Mouse (Mus musculus): Measurements from ENCODE around the gene Taf6l. TPM values are rescaled to one million over a fixed set of nuclear protein-coding genes. Genes with fewer than 3 reads are reported as not detected.

Gene Taf6l
- 24.0 and 26.0 TPM in 2 replicates for polyA plus RNA-seq (2015; fragmentation: Nextera tagmentation; extraction: Ambion mirVana)

DNA sequence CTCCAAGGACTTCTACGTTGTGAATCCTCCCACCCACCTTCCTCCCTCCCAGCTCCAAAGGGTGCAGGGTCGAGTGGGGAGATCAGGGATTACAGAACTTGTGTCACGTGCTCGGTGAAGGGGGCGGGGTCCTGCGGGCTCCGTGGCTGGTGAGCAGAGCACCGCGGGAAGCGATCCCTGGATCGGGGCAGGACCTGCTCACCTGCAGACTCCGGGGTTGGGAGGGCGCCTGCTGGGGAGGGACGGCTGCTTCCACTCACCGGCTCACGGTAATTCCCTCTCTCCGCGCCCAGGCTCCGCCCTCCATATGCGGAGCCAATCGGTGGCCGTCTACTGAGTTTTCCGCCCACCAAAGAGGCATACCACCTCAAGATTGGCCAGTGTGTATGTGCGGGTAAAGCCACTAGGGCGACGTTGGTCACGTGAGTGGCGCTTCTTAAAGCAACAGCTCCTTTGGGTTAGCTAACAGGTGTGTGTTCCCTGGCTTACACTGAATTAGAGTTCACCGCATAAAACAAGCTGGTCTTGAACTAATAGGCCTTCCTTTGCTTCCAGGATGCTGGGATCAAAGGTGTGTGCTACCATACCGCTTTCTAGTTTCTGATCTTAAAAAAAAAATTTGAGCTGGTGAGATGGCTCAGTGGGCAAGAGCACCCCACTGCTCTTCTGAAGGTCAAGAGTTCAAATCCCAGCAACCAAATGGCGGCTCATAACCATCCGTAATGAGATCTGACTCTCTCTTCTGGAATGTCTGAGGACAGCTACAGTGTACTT lies at the start of gene Taf6l:
TSS of gene Taf6l (minus strand) at position 410 of the 774 bp plus-strand sequence.
- Histone ChIP-seq H3K4me2 (ENCODE audit: low read depth, low read length) (peak within 1 kb of the TSS; percentile 72), H3K36me3 (ENCODE audit: control insufficient read depth, insufficient read depth, low read length) (peaks cover 5% of the 10 kb centered on the region), H3K9ac (ENCODE audit: low read length) (peak within 1 kb of the TSS; percentile 85), H3K27ac (ENCODE audit: low read length) (peak within 1 kb of the TSS; percentile 82), H3K4me1 (replicated peaks; ENCODE audit: control insufficient read depth, insufficient read depth, low read length) (peaks cover 10% of the 10 kb centered on the region), H3K27me3 (ENCODE audit: control insufficient read depth, insufficient read depth, low read depth, low read length) (no peaks in the 10 kb centered on the region), H3K9me3 (ENCODE audit: control insufficient read depth, low read length) (no peaks in the 10 kb centered on the region), H3K4me3 (ENCODE audit: low read length) (peak within 1 kb of the TSS; percentile 79)
- WGBS = under 1% methylated on average over 32 of the region's 32 CpGs
- peak; percentile 99 for ATAC-seq (ENCODE audit: low read depth)

DNA sequence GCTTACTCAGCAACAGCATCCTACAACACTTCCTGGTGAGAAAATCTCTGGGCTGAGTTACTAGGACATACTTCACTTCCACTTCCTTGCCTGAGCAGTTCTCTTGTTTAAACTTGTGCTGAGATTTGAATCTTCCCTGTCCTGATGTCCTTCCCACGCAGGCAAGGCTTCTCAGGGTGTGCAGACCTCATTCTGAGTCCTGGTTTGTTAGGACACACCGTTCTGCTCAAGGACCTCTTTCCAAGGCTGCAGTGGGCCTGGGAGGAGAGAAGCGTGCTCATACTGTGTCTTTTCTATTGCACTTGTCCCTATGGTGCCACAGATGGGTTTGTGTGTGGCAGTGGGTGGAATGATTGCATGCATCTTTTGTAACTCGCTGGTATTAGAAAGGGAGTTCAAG lies 46.8 kb upstream of the Taf6l start:
- Histone ChIP-seq H3K9me3 (ENCODE audit: control insufficient read depth, low read length) (no peaks in the 10 kb centered on the region), H3K4me2 (ENCODE audit: low read depth, low read length) (no peak overlapping the region), H3K27ac (ENCODE audit: low read length) (no peak overlapping the region), H3K4me1 (replicated peaks; ENCODE audit: control insufficient read depth, insufficient read depth, low read length) (no peaks in the 10 kb centered on the region), H3K4me3 (ENCODE audit: low read length) (no peak overlapping the region), H3K36me3 (ENCODE audit: control insufficient read depth, insufficient read depth, low read length) (peaks cover 62% of the 10 kb centered on the region), H3K9ac (ENCODE audit: low read length) (no peak overlapping the region), H3K27me3 (ENCODE audit: control insufficient read depth, insufficient read depth, low read depth, low read length) (no peaks in the 10 kb centered on the region)
- WGBS = 84% methylated on average over 4 of the region's 4 CpGs
- no peak for ATAC-seq (ENCODE audit: low read depth)

- H3K4me1 ChIP-seq (replicated peaks; ENCODE audit: control insufficient read depth, insufficient read depth, low read length) = no peaks in the 10 kb centered on the region
- 80% methylated on average over 11 of the region's 11 CpGs for WGBS
- H3K4me2 ChIP-seq (ENCODE audit: low read depth, low read length) = no peak overlapping the region
- H3K9ac ChIP-seq (ENCODE audit: low read length) = no peak overlapping the region
- H3K27ac ChIP-seq (ENCODE audit: low read length) = no peak overlapping the region
- peaks cover 77% of the 10 kb centered on the region for H3K36me3 ChIP-seq (ENCODE audit: control insufficient read depth, insufficient read depth, low read length)
- no peaks in the 10 kb centered on the region for H3K27me3 ChIP-seq (ENCODE audit: control insufficient read depth, insufficient read depth, low read depth, low read length)
- H3K4me3 ChIP-seq (ENCODE audit: low read length) = no peak overlapping the region
- no peak for ATAC-seq (ENCODE audit: low read depth)
- no peaks in the 10 kb centered on the region for H3K9me3 ChIP-seq (ENCODE audit: control insufficient read depth, low read length)
Measured at GRCm38 (mm10) chr19:8831262-8831661, 45.0 kb upstream of the Taf6l start.

- ATAC-seq (ENCODE audit: low read depth) = no peak
- no peaks in the 10 kb centered on the region for H3K4me1 ChIP-seq (replicated peaks; ENCODE audit: control insufficient read depth, insufficient read depth, low read length)
- H3K4me2 ChIP-seq (ENCODE audit: low read depth, low read length) = no peak overlapping the region
- H3K4me3 ChIP-seq (ENCODE audit: low read length) = no peak overlapping the region
- WGBS = 94% methylated on average over 8 of the region's 8 CpGs
- no peaks in the 10 kb centered on the region for H3K27me3 ChIP-seq (ENCODE audit: control insufficient read depth, insufficient read depth, low read depth, low read length)
- no peak overlapping the region for H3K27ac ChIP-seq (ENCODE audit: low read length)
- H3K9ac ChIP-seq (ENCODE audit: low read length) = no peak overlapping the region
- no peaks in the 10 kb centered on the region for H3K9me3 ChIP-seq (ENCODE audit: control insufficient read depth, low read length)
- peaks cover 83% of the 10 kb centered on the region for H3K36me3 ChIP-seq (ENCODE audit: control insufficient read depth, insufficient read depth, low read length)
Measured at GRCm38 (mm10) chr19:8830664-8831063, 44.4 kb upstream of the Taf6l start.

DNA sequence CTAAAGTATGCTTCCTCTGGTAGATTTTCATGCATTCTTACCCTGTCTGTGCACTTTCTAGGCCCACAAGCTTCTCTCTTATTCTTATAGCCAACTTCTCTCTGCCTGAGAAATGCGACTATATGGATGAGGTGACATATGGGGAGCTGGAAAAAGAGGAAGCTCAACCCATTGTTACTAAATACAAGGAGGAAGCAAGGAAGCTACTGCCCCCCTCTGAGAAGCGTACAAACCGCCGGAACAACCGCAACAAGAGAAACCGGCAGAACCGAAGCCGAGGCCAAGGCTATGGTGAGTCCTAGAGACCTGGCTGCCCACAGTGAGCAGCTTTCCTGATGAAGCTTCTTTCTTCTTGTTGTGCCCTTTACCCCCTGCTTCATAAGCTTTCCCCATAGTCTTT lies 43.4 kb upstream of the Taf6l start, which contains the start of gene AC129217.1:
TSS of gene AC129217.1 (plus strand) at position 114 of the 400 bp plus-strand sequence.
- H3K9ac ChIP-seq (ENCODE audit: low read length) = no peak within 1 kb of the TSS
- H3K4me2 ChIP-seq (ENCODE audit: low read depth, low read length) = no peak within 1 kb of the TSS
- H3K4me1 ChIP-seq (replicated peaks; ENCODE audit: control insufficient read depth, insufficient read depth, low read length) = no peaks in the 10 kb centered on the region
- peaks cover 87% of the 10 kb centered on the region for H3K36me3 ChIP-seq (ENCODE audit: control insufficient read depth, insufficient read depth, low read length)
- H3K4me3 ChIP-seq (ENCODE audit: low read length) = no peak within 1 kb of the TSS
- WGBS = 81% methylated on average over 8 of the region's 8 CpGs
- H3K27me3 ChIP-seq (ENCODE audit: control insufficient read depth, insufficient read depth, low read depth, low read length) = no peaks in the 10 kb centered on the region
- H3K9me3 ChIP-seq (ENCODE audit: control insufficient read depth, low read length) = no peaks in the 10 kb centered on the region
- H3K27ac ChIP-seq (ENCODE audit: low read length) = no peak within 1 kb of the TSS
- no peak for ATAC-seq (ENCODE audit: low read depth)

DNA sequence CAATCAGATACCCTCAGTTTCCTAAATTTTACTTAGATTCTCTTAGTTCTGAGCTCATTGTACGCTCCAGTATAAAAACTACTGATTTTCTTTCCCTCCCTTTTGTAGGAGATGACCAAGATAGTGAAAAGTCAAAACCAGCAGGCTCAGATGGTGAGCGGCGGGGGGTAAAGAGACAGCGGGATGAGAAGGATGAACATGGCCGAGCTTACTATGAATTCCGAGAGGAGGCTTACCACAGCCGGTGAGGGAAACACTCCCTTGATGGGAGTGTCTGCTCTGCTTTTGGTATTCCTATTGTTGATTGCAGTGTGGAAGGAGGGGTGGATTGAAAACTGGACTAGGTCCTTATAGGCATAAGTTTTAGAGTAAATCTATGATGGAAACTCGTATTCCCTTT lies 36.5 kb upstream of the Taf6l start:
- Histone ChIP-seq H3K9me3 (ENCODE audit: control insufficient read depth, low read length) (no peaks in the 10 kb centered on the region), H3K4me2 (ENCODE audit: low read depth, low read length) (peak overlapping the region; percentile 90), H3K4me1 (replicated peaks; ENCODE audit: control insufficient read depth, insufficient read depth, low read length) (peaks cover 17% of the 10 kb centered on the region), H3K4me3 (ENCODE audit: low read length) (peak overlapping the region; percentile 13; the same call in 1 of the 2 replicates), H3K36me3 (ENCODE audit: control insufficient read depth, insufficient read depth, low read length) (peaks cover 42% of the 10 kb centered on the region), H3K27ac (ENCODE audit: low read length) (no peak overlapping the region), H3K9ac (ENCODE audit: low read length) (no peak overlapping the region), H3K27me3 (ENCODE audit: control insufficient read depth, insufficient read depth, low read depth, low read length) (no peaks in the 10 kb centered on the region)
- no peak for ATAC-seq (ENCODE audit: low read depth)
- 63% methylated on average over 8 of the region's 8 CpGs for WGBS

DNA sequence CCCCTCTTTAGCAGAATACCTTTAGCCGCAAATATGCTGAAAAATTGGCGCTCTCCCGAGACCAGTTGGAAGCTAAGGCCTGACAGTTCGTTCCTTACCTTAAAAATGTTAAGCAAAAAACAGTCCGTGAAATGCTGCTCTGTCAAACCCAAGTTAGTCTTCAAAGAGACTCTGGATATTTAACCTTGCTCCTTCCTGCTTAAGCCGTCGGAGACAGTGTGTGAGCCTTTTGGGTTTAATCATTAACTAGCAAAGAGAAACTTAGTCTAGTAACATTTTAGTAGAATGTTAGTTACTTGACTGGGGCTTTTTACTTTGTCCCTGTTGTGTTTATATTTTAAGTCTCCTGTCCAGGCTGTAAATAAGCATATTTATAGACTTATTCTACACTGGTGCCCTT lies 34.9 kb upstream of the Taf6l start:
- 2% methylated on average over 7 of the region's 7 CpGs for WGBS
- Histone ChIP-seq H3K9ac (ENCODE audit: low read length) (peak overlapping the region; percentile 98), H3K27ac (ENCODE audit: low read length) (peak overlapping the region; percentile 99), H3K9me3 (ENCODE audit: control insufficient read depth, low read length) (no peaks in the 10 kb centered on the region), H3K4me1 (replicated peaks; ENCODE audit: control insufficient read depth, insufficient read depth, low read length) (peaks cover 28% of the 10 kb centered on the region), H3K4me2 (ENCODE audit: low read depth, low read length) (peak overlapping the region; percentile 90), H3K27me3 (ENCODE audit: control insufficient read depth, insufficient read depth, low read depth, low read length) (no peaks in the 10 kb centered on the region), H3K36me3 (ENCODE audit: control insufficient read depth, insufficient read depth, low read length) (peaks cover 29% of the 10 kb centered on the region), H3K4me3 (ENCODE audit: low read length) (peak overlapping the region; percentile 100)
- ATAC-seq (ENCODE audit: low read depth) = no peak

GRCm38 (mm10) chr19:8820424-8820956 lies 34.3 kb upstream of the Taf6l start:
- Histone ChIP-seq H3K36me3 (ENCODE audit: control insufficient read depth, insufficient read depth, low read length) (peaks cover 24% of the 10 kb centered on the region), H3K27ac (ENCODE audit: low read length) (peak overlapping the region; percentile 99), H3K4me1 (replicated peaks; ENCODE audit: control insufficient read depth, insufficient read depth, low read length) (peaks cover 28% of the 10 kb centered on the region), H3K9me3 (ENCODE audit: control insufficient read depth, low read length) (no peaks in the 10 kb centered on the region), H3K27me3 (ENCODE audit: control insufficient read depth, insufficient read depth, low read depth, low read length) (no peaks in the 10 kb centered on the region), H3K4me3 (ENCODE audit: low read length) (peak overlapping the region; percentile 100), H3K4me2 (ENCODE audit: low read depth, low read length) (peak overlapping the region; percentile 90), H3K9ac (ENCODE audit: low read length) (peak overlapping the region; percentile 98)
- WGBS = under 1% methylated on average over 48 of the region's 48 CpGs
- peak; percentile 13 for ATAC-seq (ENCODE audit: low read depth)

- peak within 1 kb of the TSS; percentile 100 for H3K4me3 ChIP-seq (ENCODE audit: low read length)
- peaks cover 18% of the 10 kb centered on the region for H3K36me3 ChIP-seq (ENCODE audit: control insufficient read depth, insufficient read depth, low read length)
- under 1% methylated on average over 82 of the region's 83 CpGs for WGBS
- peak within 1 kb of the TSS; percentile 98 for H3K4me2 ChIP-seq (ENCODE audit: low read depth, low read length)
- no peaks in the 10 kb centered on the region for H3K27me3 ChIP-seq (ENCODE audit: control insufficient read depth, insufficient read depth, low read depth, low read length)
- peak; percentile 95 for ATAC-seq (ENCODE audit: low read depth)
- H3K9me3 ChIP-seq (ENCODE audit: control insufficient read depth, low read length) = no peaks in the 10 kb centered on the region
- peak within 1 kb of the TSS; percentile 99 for H3K27ac ChIP-seq (ENCODE audit: low read length)
- peaks cover 28% of the 10 kb centered on the region for H3K4me1 ChIP-seq (replicated peaks; ENCODE audit: control insufficient read depth, insufficient read depth, low read length)
- peak within 1 kb of the TSS; percentile 98 for H3K9ac ChIP-seq (ENCODE audit: low read length)
Measured at GRCm38 (mm10) chr19:8819596-8820423, 33.6 kb upstream of the Taf6l start, which contains the start of gene Hnrnpul2. Hnrnpul2 (plus strand) TSS chr19:8820010.
